Mouse (Mus musculus): ENCODE measurements at regions not wholly inside any gene's neighbourhood (a gene's known extent, or its start where the extent isn't known, plus 50 kb on each side); places are given as distances from the start of the nearest gene placed in this dataset.

DNA sequence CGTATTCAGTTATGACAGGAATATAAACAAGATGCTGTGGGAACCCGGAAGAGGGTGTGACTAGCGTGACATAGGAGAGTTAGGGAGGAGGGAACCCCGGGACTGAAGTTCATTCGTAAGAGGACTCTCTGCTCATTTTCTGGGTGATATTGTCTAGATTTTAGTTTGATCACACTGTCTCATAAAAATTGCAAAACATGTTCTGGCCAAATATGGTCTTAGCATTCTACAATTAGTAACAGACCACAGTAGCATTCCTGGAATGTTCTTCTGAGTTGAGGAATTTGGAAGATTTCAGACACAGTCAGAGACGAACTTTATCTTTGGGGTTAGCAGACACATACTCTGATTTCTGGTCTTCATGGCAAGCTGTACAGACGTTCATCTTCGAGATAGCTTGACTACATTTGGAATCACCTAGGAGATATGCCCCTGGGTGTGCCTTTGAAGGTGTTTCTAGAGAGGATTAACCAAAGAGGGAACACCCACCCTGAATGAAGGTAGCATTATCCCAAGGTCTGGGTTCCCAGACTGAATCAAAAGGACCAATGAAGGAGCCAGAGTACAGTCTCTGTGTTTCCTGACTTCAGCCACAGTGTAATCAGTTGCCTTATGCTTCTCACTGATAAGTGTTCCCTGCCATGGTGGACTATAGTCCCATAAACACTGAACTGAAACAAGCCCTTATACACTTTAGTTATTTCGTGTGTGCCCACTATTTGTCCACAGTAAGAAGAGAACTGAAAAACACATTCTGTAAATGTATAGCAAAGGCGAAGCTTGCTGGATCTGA lies 102.7 kb upstream of the Pgrmc2 start:
- Histone ChIP-seq H3K79me2 (replicated peaks; ENCODE audit: control insufficient read depth, extremely low read depth, insufficient read depth, poor library complexity, severe bottlenecking) (no peaks in the 10 kb centered on the region), H3K9me3 (replicated peaks; ENCODE audit: low read length) (no peaks in the 10 kb centered on the region), H3K4me1 (ENCODE audit: control insufficient read depth in 1 of 2, insufficient read depth in 2 of 2) (peaks cover 0 to 11% of the 10 kb centered on the region in 2 experiments; a peak in 2 of 4 replicates), H3K27ac (ENCODE audit: insufficient read depth, low read depth) (no peak overlapping the region), H3K36me3 (replicated peaks in 1 of 2; ENCODE audit: control insufficient read depth in 1 of 2, insufficient read depth in 1 of 2, low read length in 1 of 2) (no peaks in the 10 kb centered on the region), H3K4me3 (replicated peaks in 1 of 3; ENCODE audit: low read depth in 2 of 3, low read length in 2 of 3, poor library complexity in 1 of 3) (no peak overlapping the region), H3K27me3 (replicated peaks) (no peaks in the 10 kb centered on the region), H3K4me2 (ENCODE audit: insufficient read depth, low read depth, poor library complexity, severe bottlenecking) (no peak overlapping the region), H3K9ac (ENCODE audit: insufficient read depth, low read depth) (no peak overlapping the region)
- dilution Hi-C loops (cut with MboI; ENCODE audit: extremely low pct_ligation_motif_present, extremely low pct_unique_long_range_greater_than_20kb, low sequenced_read_pairs) (no loop called here), in situ Hi-C loops (cut with MboI; ENCODE audit: low pct_ligation_motif_present, low pct_unique_long_range_greater_than_20kb, low sequenced_read_pairs) (no loop called here)
- TF ChIP-seq CHD2 (IDR thresholded peaks at IDR 0.05; ENCODE audit: low read length) (no peak), SIN3A (IDR thresholded peaks at IDR 0.05; ENCODE audit: low read length) (no peak), MEF2A (IDR thresholded peaks at IDR 0.05; ENCODE audit: borderline replicate concordance, low read depth, low read length) (no peak)
- DNase-seq (ENCODE audit: extremely low read depth): no peak

DNA sequence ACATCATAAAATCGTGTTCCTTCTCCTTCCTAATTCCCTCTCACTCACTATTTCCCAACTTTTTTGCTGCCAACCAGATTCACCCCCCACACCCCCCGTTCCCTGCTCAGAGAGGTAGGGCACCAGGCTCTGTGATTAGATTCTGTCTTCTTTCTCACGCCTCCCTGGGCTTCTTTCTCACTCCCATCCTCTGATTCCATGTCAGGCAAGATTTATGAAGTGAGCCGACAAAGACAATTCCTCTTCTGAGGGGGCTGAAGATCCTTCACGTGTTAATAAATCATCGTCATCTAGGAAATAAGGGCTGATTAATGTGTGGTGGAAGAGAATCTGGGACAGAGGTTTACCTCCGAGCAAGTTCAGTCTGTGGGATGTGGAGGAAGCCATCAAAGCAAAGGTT lies 101.5 kb upstream of the Pgrmc2 start:
- dilution Hi-C loops (cut with MboI; ENCODE audit: extremely low pct_ligation_motif_present, extremely low pct_unique_long_range_greater_than_20kb, low sequenced_read_pairs): no loop called here
- TF ChIP-seq CHD1 (IDR thresholded peaks at IDR 0.05; ENCODE audit: low read depth, low read length) (no peak), RCOR1 (conservative IDR thresholded peaks at IDR 0.05; ENCODE audit: low read depth, low read length) (no peak), USF1 (IDR thresholded peaks at IDR 0.05; ENCODE audit: low read depth, low read length) (no peak), KAT2A (IDR thresholded peaks at IDR 0.05; ENCODE audit: insufficient replicate concordance, low read length) (no peak), USF2 (conservative IDR thresholded peaks at IDR 0.05; ENCODE audit: low read depth, low read length) (no peak), BHLHE40 (IDR thresholded peaks at IDR 0.05; ENCODE audit: low read depth, low read length) (no peak), E2F4 (IDR thresholded peaks at IDR 0.05; ENCODE audit: insufficient replicate concordance, low read depth, low read length) (no peak), SIN3A (IDR thresholded peaks at IDR 0.05; ENCODE audit: low read length) (no peak), CTCF (conservative IDR thresholded peaks at IDR 0.05 in 1 of 2, IDR thresholded peaks at IDR 0.05 in 1 of 2; ENCODE audit: low read depth in 2 of 2, low read length in 2 of 2) (no peak), ZKSCAN1 (IDR thresholded peaks at IDR 0.05; ENCODE audit: borderline replicate concordance, low read depth, low read length) (no peak), GABPA (IDR thresholded peaks at IDR 0.05; ENCODE audit: insufficient replicate concordance, low read depth, low read length) (no peak), POLR2AphosphoS2 (IDR thresholded peaks at IDR 0.05; ENCODE audit: low read depth, low read length) (no peak), NELFE (IDR thresholded peaks at IDR 0.05; ENCODE audit: low read depth, low read length) (no peak), MXI1 (IDR thresholded peaks at IDR 0.05; ENCODE audit: low read depth, low read length) (no peak), JUN (IDR thresholded peaks at IDR 0.05; ENCODE audit: insufficient read depth, low read depth, low read length) (no peak), ELF1 (IDR thresholded peaks at IDR 0.05; ENCODE audit: low read depth, low read length) (no peak), IRF4 (IDR thresholded peaks at IDR 0.05; ENCODE audit: low read depth, low read length) (no peak)
- H3K79me2 ChIP-seq (replicated peaks; ENCODE audit: control insufficient read depth, extremely low read depth, insufficient read depth, poor library complexity, severe bottlenecking): no peaks in the 10 kb centered on the region
- H3K9me3 ChIP-seq (replicated peaks; ENCODE audit: low read length): no peaks in the 10 kb centered on the region
- no peak overlapping the region for H3K4me3 ChIP-seq (replicated peaks in 1 of 3; ENCODE audit: low read depth in 2 of 3, low read length in 2 of 3, poor library complexity in 1 of 3)
- peaks cover 0 to 11% of the 10 kb centered on the region in 2 experiments; a peak in 2 of 4 replicates for H3K4me1 ChIP-seq (ENCODE audit: control insufficient read depth in 1 of 2, insufficient read depth in 2 of 2)
- in situ Hi-C loops (cut with MboI; ENCODE audit: low pct_ligation_motif_present, low pct_unique_long_range_greater_than_20kb, low sequenced_read_pairs): no loop called here
- no peaks in the 10 kb centered on the region for H3K27me3 ChIP-seq (replicated peaks)
- H3K4me2 ChIP-seq (ENCODE audit: insufficient read depth, low read depth, poor library complexity, severe bottlenecking): no peak overlapping the region
- no peak for DNase-seq (ENCODE audit: extremely low read depth)
- H3K36me3 ChIP-seq (replicated peaks in 1 of 2; ENCODE audit: control insufficient read depth in 1 of 2, insufficient read depth in 1 of 2, low read length in 1 of 2): no peaks in the 10 kb centered on the region
- H3K27ac ChIP-seq (ENCODE audit: insufficient read depth, low read depth): no peak overlapping the region
- no peak overlapping the region for H3K9ac ChIP-seq (ENCODE audit: insufficient read depth, low read depth)

All from CH12.LX (cell line).